ENCODE assay signal across 8 mouse cellular contexts in genomic region chr1:98350095-98350549, GRCm38 (mm10).
DNase-seq lines count a peak whose midpoint lies in the region; ATAC-seq and TF ChIP-seq lines count a peak whose summit lies in the region.

No protein-coding gene starts in this region.

- in situ Hi-C loops in ES-E14 (cut with MboI; ENCODE audit: low sequenced_read_pairs in 2 of 2, unreplicated experiment in 2 of 2) = no loop called here

- H3K4me3 ChIP-seq in ES-E14 (ENCODE audit: insufficient read depth in 1 of 2, low read depth in 1 of 2, low read length in 2 of 2, poor library complexity in 1 of 2, severe bottlenecking in 1 of 2) = no peak overlapping the region
- no peak overlapping the region for H3K4me3 ChIP-seq in intestine, embryonic 16.5 days (ENCODE audit: low read length)
- no peak overlapping the region for H3K4me3 ChIP-seq in neural tube, embryonic 12.5 days

- no peaks in the 10 kb centered on the region for H3K36me3 ChIP-seq in ES-E14 (ENCODE audit: control insufficient read depth, insufficient read depth, low read length, poor library complexity, severe bottlenecking)
- no peaks in the 10 kb centered on the region for H3K36me3 ChIP-seq in intestine, embryonic 16.5 days (ENCODE audit: control insufficient read depth, insufficient read depth, low read length)
- no peaks in the 10 kb centered on the region for H3K36me3 ChIP-seq in neural tube, embryonic 12.5 days

- intact Hi-C loops in heart, postnatal 36 days (cut with DNase I) = loop anchor here (1.0 to 5.0 kb wide), 2 partner anchors 173 to 541 kb away; no protein-coding TSS in a partner anchor

- H3K4me2 ChIP-seq in intestine, embryonic 16.5 days (ENCODE audit: low read depth, low read length) = no peak overlapping the region
- H3K4me2 ChIP-seq in neural tube, embryonic 12.5 days (replicated peaks) = no peak overlapping the region

- no peaks in the 10 kb centered on the region for H3K9me3 ChIP-seq in ES-E14 (ENCODE audit: control insufficient read depth, insufficient read depth, low read depth, low read length)
- no peaks in the 10 kb centered on the region for H3K9me3 ChIP-seq in intestine, embryonic 16.5 days (ENCODE audit: control insufficient read depth, low read length)
- H3K9me3 ChIP-seq in neural tube, embryonic 12.5 days = no peaks in the 10 kb centered on the region

- no peak overlapping the region for H3K9ac ChIP-seq in ES-E14 (ENCODE audit: insufficient read depth, low read depth, low read length, poor library complexity, severe bottlenecking)
- no peak overlapping the region for H3K9ac ChIP-seq in intestine, embryonic 16.5 days (ENCODE audit: low read depth, low read length)
- no peak overlapping the region for H3K9ac ChIP-seq in neural tube, embryonic 12.5 days

- peak; percentile 54; the same call in 1 of the 2 replicates for ATAC-seq in common myeloid progenitor, adult 5-6 weeks (replicated peaks; ENCODE audit: low read depth, poor library complexity, severe bottlenecking)
- ATAC-seq in intestine, embryonic 16.5 days = peak; percentile 76
- ATAC-seq in neural tube, embryonic 12.5 days (ENCODE audit: low FRiP score, low read depth) = peak; percentile 77
- ATAC-seq in megakaryocyte, adult 5-6 weeks (ENCODE audit: poor library complexity, severe bottlenecking) = no peak

- peak; percentile 11 for DNase-seq in heart, postnatal 4 days
- no peak for DNase-seq in heart, postnatal 36 days
- peak; percentile 12 for DNase-seq in ES-E14 (ENCODE audit: low read depth, low spot score)
- DNase-seq in natural killer cell, adult 2 months (ENCODE audit: low spot score in 2 of 2) = no peak

- no peaks in the 10 kb centered on the region for H3K27me3 ChIP-seq in intestine, embryonic 16.5 days (replicated peaks; ENCODE audit: control insufficient read depth, insufficient read depth, low read length)
- H3K27me3 ChIP-seq in neural tube, embryonic 12.5 days (replicated peaks) = no peaks in the 10 kb centered on the region

- H3K27ac ChIP-seq in ES-E14 (ENCODE audit: insufficient read depth, low read depth, low read length, poor library complexity, severe bottlenecking) = no peak overlapping the region
- no peak overlapping the region for H3K27ac ChIP-seq in intestine, embryonic 16.5 days (ENCODE audit: low read length)
- no peak overlapping the region for H3K27ac ChIP-seq in neural tube, embryonic 12.5 days

- 28% methylated on average over 4 of the region's 4 CpGs for WGBS in intestine, embryonic 16.5 days
- WGBS in neural tube, embryonic 12.5 days = 34% methylated on average over 4 of the region's 4 CpGs

- no peaks in the 10 kb centered on the region for H3K4me1 ChIP-seq in ES-E14 (ENCODE audit: control insufficient read depth in 2 of 2, insufficient read depth in 2 of 2, low read length in 2 of 2, poor library complexity in 1 of 2)
- no peaks in the 10 kb centered on the region for H3K4me1 ChIP-seq in intestine, embryonic 16.5 days (ENCODE audit: control insufficient read depth, insufficient read depth, low read length)
- H3K4me1 ChIP-seq in neural tube, embryonic 12.5 days = no peaks in the 10 kb centered on the region

TF ChIP-seq in ES-E14, 5 proteins besides CTCF, POLR2A, EP300 and RAD21:
- TF ChIP-seq ZC3H11A (IDR thresholded peaks at IDR 0.05; ENCODE audit: borderline replicate concordance, low read depth, low read length) (no peak), HCFC1 (IDR thresholded peaks at IDR 0.05; ENCODE audit: borderline replicate concordance, insufficient read depth, low read length) (no peak), MAFK (IDR thresholded peaks at IDR 0.05; ENCODE audit: insufficient read depth, low read depth, low read length) (no peak), ZNF384 (IDR thresholded peaks at IDR 0.05; ENCODE audit: low read depth, low read length) (no peak), CHD2 (IDR thresholded peaks at IDR 0.05; ENCODE audit: low read depth, low read length) (no peak)
TF ChIP-seq in ES-E14: peak in this region for 0.

Comparison
In these comparisons a context has a peak if more than half of its experiments do, and no peak if none do; other contexts are left out.
1. DNase-seq: peak in heart, postnatal 4 days (single experiment) and ES-E14 (single experiment); none in heart, postnatal 36 days (0 of 2) and natural killer cell, adult 2 months (0 of 2).